Mouse (Mus musculus) hindbrain, embryonic 16.5 days (tissue): Measurements from ENCODE around the gene Zfp324. TPM values are rescaled to one million over a fixed set of nuclear protein-coding genes. Genes with fewer than 3 reads are reported as not detected.

Source experiments
- ATAC-seq: fragments of 200-750 bp; cut with Nextera tagmentation; 2 replicates; pipeline ENCODE4 v1.8.0; 2017; ENCODE audit warnings: moderate TSS enrichment, moderate library complexity
- H3K27ac ChIP-seq: fragments of 300-500 bp; sonication (generic); 2 replicates; pipeline ENCODE4 v1.5.1; 2014; ENCODE audit warnings: low read depth, mild to moderate bottlenecking, control low read depth, low read length, moderate library complexity
- H3K27me3 ChIP-seq: fragments of 300-500 bp; sonication (generic); replicated peaks from 2 replicates; pipeline ENCODE4 v1.6.1; 2014; ENCODE audit warnings: low read length; ENCODE audit not compliant: control insufficient read depth, insufficient read depth
- H3K36me3 ChIP-seq: fragments of 300-500 bp; sonication (generic); 2 replicates; pipeline ENCODE4 v1.6.1; 2014; ENCODE audit warnings: mild to moderate bottlenecking, low read length, moderate library complexity, mixed read lengths; ENCODE audit not compliant: control insufficient read depth, insufficient read depth
- H3K4me1 ChIP-seq: fragments of 300-500 bp; sonication (generic); 2 replicates; pipeline ENCODE4 v1.6.1; 2014; ENCODE audit warnings: low read depth, low read length; ENCODE audit not compliant: control insufficient read depth, insufficient read depth
- H3K4me2 ChIP-seq: fragments of 300-500 bp; sonication (generic); 2 replicates; pipeline ENCODE4 v1.6.1; 2014; ENCODE audit warnings: mild to moderate bottlenecking, low read length, control low read depth, moderate library complexity
- H3K4me3 ChIP-seq: fragments of 300-500 bp; sonication (generic); 2 replicates; pipeline ENCODE4 v1.5.1; 2014; ENCODE audit warnings: mild to moderate bottlenecking, low read length, control low read depth, moderate library complexity
- H3K9ac ChIP-seq: fragments of 300-500 bp; sonication (generic); 2 replicates; pipeline ENCODE4 v1.6.1; 2014; ENCODE audit warnings: low read depth, mild to moderate bottlenecking, control low read depth, low read length, moderate library complexity
- H3K9me3 ChIP-seq: fragments of 300-500 bp; sonication (generic); 2 replicates; pipeline ENCODE4 v1.6.1; 2014; ENCODE audit warnings: mild to moderate bottlenecking, low read length, moderate library complexity; ENCODE audit not compliant: control insufficient read depth
- WGBS: fragments of 180-500 bp; shearing (Covaris S2); extraction: QIAGEN DNeasy Blood & Tissue Kit; methylation state at CpG from one replicate; pipeline ENCODE4 v1.1.7; 2014; 5-methylcytosine and 5-hydroxymethylcytosine counted together
- polyA plus RNA-seq: library from polyadenylated mRNA; unstranded; fragments of >200 nt; fragmentation: Nextera tagmentation; extraction: Ambion mirVana; gene quantifications from 2 replicates; pipeline ENCODE4 v1.2.1, GENCODE M21; 2015

The Zfp324 gene
- polyA plus RNA-seq, 1 experiment from 2014 or later, result 11.9 TPM

DNA sequence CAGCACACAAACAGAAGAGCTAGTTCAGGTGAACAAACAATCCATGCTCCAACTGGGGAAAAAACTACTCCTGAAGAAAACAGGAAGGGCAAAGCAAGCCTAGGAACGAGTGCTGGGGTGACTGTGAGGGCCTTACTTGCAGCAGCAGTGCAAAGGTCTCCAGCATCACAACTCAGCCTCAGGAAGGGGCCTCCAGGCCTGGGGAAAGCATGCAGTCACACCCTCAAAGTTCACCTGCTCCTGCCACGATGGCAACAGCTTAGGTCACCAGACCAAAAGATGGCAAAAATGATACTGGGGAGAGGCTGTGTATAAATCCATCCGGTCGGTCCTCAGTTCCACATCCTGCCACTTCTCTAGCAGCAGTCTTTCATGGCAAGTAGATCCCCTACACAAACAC, 6.7 kb upstream of the Zfp324 start:
- Histone ChIP-seq H3K9me3 (no peaks in the 10 kb centered on the region), H3K27me3 (no peaks in the 10 kb centered on the region), H3K4me3 (no peak overlapping the region), H3K27ac (no peak overlapping the region), H3K4me2 (no peak overlapping the region), H3K4me1 (peaks cover 5% of the 10 kb centered on the region), H3K36me3 (no peaks in the 10 kb centered on the region), H3K9ac (no peak overlapping the region)
- ATAC-seq, result no peak
- WGBS, result 89% methylated on average over 4 of the region's 4 CpGs

DNA sequence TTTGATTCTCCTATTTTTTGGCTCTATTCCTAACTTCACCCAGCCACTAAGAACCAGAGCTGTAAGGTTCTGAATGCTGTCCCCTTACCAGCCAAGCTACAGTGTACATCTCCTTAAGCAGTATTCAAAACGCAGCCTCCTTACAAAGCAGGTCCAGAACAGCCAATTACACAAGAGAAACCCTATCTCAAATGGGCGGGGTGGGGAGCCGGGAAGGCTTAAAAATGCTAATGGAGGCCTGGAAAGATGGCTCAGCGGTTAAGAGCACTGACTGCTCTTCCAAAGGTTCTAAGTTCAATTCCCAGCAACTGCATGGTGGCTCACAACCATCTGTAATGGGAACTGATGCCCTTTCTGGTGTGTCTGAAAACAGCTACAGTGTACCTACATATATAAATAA, 5.9 kb upstream of the Zfp324 start:
- H3K9me3 ChIP-seq, result no peaks in the 10 kb centered on the region
- H3K27ac ChIP-seq, result no peak overlapping the region
- no peaks in the 10 kb centered on the region for H3K36me3 ChIP-seq
- ATAC-seq, result no peak
- 13% methylated on average over 4 of the region's 4 CpGs for WGBS
- no peak overlapping the region for H3K9ac ChIP-seq
- H3K4me1 ChIP-seq, result peaks cover 5% of the 10 kb centered on the region
- H3K4me3 ChIP-seq, result no peak overlapping the region
- H3K4me2 ChIP-seq, result no peak overlapping the region
- H3K27me3 ChIP-seq, result no peaks in the 10 kb centered on the region

DNA sequence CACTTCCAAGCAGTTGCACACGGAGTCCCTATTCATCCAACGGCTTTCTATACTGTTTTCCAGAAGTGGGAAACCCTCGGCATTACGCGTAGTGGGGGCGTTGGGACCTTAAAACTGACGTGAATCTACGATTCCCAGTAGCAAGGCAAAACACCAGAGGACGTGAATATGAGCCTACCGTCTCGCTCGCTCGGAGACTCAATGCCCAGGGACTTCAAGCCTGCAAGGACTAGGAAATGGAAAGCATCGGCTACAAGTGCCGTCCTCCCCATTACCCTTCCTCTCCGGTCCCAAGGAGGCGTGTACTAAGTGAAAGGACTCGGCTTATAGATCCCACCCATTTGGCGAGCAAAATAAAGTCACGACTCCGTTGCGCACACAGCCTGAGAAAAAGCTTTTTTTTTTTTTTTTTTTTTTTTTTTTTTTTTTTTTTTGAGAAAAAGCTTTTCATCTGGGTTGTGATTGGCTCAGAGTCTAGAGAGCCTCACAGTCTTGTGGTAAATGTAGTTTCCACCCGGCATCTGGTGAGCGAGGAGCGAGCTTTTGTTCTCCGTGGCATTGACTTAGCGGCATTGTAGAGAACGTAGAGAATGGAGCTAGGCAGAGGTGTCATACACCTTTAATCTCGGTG, 4.0 kb upstream of the Zfp324 start:
- no peaks in the 10 kb centered on the region for H3K36me3 ChIP-seq
- peak overlapping the region; percentile 70 for H3K9ac ChIP-seq
- peak overlapping the region; percentile 79 for H3K4me2 ChIP-seq
- 2% methylated on average over 29 of the region's 29 CpGs for WGBS
- no peaks in the 10 kb centered on the region for H3K9me3 ChIP-seq
- peak overlapping the region; percentile 85 for H3K27ac ChIP-seq
- no peaks in the 10 kb centered on the region for H3K27me3 ChIP-seq
- peak; percentile 73 for ATAC-seq
- H3K4me1 ChIP-seq, result peaks cover 9% of the 10 kb centered on the region
- H3K4me3 ChIP-seq, result peak overlapping the region; percentile 55

DNA sequence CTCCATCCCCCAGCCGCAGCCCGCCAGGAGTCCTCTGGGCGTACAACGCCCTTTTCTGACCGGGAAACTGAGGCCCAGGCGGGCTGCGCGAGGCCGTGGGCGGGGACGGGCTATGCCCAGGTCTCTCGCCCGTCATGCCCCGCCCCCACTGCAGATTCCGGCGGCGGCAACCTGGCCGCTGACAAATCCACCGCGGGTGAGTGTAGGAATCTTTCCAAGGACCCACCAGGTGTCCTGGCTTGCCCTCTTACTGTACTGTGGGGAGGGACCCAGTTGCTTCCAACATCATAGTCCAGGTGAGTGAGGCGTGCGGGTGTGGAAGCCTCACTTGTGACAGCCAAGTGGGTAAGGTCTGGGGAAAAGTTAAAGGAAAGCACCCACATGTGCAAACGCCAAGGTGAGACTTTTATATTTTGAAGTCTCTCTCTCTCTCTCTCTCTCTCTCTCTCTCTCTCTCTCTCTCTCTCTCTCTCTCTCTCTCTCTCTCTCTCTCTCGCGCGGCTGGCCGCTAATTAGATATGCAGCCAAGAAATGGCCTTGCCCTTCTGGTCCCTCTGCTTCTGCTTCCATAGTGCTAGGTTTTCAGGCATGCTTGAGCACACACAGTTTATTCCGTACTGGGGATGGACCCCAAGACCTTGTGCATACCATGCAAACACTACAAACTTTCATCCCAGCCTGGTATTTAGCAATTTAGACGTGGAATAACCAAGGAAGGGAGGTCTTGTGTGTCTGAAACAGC, 637 bp downstream of the Zfp324 start:
- no peaks in the 10 kb centered on the region for H3K9me3 ChIP-seq
- peaks cover 12% of the 10 kb centered on the region for H3K4me1 ChIP-seq
- H3K27ac ChIP-seq, result peak overlapping the region; percentile 89
- under 1% methylated on average over 29 of the region's 29 CpGs for WGBS
- H3K4me2 ChIP-seq, result peak overlapping the region; percentile 67
- H3K27me3 ChIP-seq, result no peaks in the 10 kb centered on the region
- peak overlapping the region; percentile 92 for H3K9ac ChIP-seq
- H3K4me3 ChIP-seq, result peak overlapping the region; percentile 82
- peak; percentile 51 for ATAC-seq
- peaks cover 19% of the 10 kb centered on the region for H3K36me3 ChIP-seq

DNA sequence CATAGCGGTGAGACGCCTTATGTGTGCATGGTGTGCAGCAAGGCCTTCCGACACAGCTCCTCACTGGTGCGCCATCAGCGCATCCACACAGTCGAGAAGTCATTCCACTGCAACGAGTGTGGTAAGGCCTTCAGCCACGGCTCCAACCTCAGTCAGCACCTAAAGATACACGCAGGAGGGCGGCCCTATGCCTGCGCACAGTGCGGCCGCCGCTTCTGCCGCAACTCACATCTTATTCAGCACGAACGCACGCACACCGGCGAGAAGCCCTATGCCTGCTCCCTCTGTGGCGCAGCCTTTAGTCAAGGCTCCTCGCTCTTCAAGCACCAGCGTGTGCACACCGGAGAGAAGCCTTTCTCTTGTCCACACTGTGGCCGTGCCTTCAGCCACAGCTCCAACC, 5.3 kb downstream of the Zfp324 start:
- Histone ChIP-seq H3K36me3 (peaks cover 27% of the 10 kb centered on the region), H3K4me1 (peaks cover 11% of the 10 kb centered on the region), H3K9me3 (no peaks in the 10 kb centered on the region), H3K27me3 (no peaks in the 10 kb centered on the region), H3K27ac (no peak overlapping the region), H3K9ac (no peak overlapping the region), H3K4me2 (no peak overlapping the region), H3K4me3 (no peak overlapping the region)
- 94% methylated on average over 25 of the region's 25 CpGs for WGBS
- no peak for ATAC-seq

DNA sequence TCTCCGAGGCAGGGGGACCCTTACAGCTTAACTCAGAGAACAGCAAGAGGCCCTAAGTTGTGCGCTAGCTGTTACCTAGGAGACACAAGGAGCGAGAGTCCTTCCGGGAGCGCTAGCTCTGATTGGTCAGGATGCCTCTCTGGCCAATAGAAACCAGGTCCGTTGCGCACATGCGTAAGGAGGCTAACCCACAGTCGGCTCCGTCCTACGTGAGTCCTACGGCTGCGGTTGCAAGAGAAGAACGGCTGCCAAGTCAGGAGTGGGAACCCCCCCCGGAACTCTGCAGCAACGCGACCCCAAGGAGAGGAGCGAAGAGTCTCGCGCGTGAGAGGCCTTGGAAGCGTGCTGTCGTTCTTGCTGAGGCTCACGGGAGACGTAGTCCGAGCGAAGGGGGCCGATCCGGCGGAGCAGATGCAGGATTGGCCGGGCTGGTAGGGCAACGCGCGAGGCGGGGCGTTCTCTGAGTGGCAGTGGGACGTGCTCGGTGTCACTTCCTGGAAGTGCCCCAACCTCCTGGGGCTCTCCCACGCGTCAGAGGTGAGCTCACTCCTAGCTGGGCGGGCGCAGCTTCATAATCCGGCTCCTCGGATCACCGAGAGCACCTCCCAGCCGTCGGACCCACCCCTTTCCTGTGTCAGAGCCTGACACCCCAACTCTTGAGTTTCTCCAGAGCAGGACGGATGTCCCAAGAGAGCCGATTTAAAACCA, 12.2 kb downstream of the Zfp324 start, which contains the start of gene Zfp446:
Gene Zfp446 (plus strand): TSS at position 167 of the 708 bp plus-strand sequence.
- Histone ChIP-seq H3K4me1 (peaks cover 11% of the 10 kb centered on the region), H3K9ac (peak within 1 kb of the TSS; percentile 76), H3K36me3 (no peaks in the 10 kb centered on the region), H3K4me2 (peak within 1 kb of the TSS; percentile 73), H3K27ac (peak within 1 kb of the TSS; percentile 97), H3K27me3 (no peaks in the 10 kb centered on the region), H3K4me3 (peak within 1 kb of the TSS; percentile 65), H3K9me3 (no peaks in the 10 kb centered on the region)
- WGBS, result 0% methylated on average over 49 of the region's 49 CpGs
- peak; percentile 98 for ATAC-seq

DNA sequence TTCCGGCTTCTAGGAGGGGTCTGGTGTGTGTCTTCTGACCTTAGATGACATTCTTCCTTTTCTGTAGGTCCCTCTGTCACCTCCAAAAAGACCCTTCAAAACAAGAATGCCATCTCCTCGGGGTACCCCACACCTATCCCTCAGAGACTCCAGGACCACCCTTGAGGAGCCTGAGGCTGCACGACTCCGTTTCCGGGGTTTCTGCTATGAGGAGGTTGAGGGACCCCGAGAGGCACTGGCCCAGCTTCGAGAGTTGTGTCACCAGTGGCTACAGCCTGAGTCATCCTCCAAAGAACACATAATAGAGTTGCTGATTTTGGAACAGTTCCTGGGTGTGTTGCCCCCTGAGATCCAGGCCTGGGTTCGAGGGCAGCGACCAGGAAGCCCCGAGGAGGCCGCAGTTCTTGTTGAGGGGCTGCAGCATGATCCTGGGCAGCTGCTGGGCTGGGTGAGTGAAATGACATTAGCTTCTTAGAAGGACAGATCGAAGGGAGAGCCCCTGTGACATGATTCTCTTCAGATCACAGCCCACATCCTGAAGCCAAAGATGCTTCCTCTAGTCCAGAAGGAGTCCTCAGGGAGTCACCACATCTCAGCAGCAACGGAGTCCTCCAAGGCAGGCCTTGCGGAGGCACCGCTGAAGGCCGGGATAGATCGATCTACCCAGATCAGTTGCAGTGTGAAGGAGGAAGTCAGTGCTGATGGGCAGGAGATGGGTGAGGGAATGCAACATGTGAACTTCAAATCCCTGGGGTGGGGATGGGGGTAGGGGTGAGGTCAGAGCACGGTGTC, 13.5 kb downstream of the Zfp324 start:
- Histone ChIP-seq H3K9me3 (no peaks in the 10 kb centered on the region), H3K9ac (peak overlapping the region; percentile 76), H3K4me1 (peaks cover 11% of the 10 kb centered on the region), H3K27me3 (no peaks in the 10 kb centered on the region), H3K27ac (no peak overlapping the region; the same call in 1 of the 2 replicates), H3K4me3 (no peak overlapping the region), H3K4me2 (peak overlapping the region; percentile 73), H3K36me3 (no peaks in the 10 kb centered on the region)
- 87% methylated on average over 18 of the region's 18 CpGs for WGBS
- no peak for ATAC-seq

DNA sequence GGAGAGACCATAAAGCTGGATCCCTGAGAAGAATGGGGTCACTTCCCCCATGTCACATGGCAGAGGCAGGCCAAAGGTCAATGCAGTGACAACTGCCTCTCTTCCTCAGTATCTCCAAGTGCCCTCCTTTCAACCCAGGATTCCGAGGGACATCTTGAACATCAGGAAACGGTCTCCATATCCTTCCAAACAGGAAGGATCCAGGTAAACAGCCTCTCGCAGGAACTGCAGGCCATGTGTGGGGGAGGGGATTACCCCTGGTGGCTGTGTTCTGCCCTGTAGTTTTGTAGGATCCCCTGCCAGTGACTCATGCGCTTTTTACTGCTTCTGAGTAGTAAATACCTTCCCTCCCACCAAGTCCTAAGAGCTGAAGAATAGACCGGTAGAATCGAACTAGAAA, 14.1 kb downstream of the Zfp324 start:
- no peak for ATAC-seq
- H3K36me3 ChIP-seq, result no peaks in the 10 kb centered on the region
- H3K9me3 ChIP-seq, result no peaks in the 10 kb centered on the region
- no peaks in the 10 kb centered on the region for H3K27me3 ChIP-seq
- no peak overlapping the region for H3K4me3 ChIP-seq
- no peak overlapping the region for H3K27ac ChIP-seq
- H3K4me1 ChIP-seq, result peaks cover 11% of the 10 kb centered on the region
- 77% methylated on average over 6 of the region's 6 CpGs for WGBS
- no peak overlapping the region for H3K9ac ChIP-seq
- H3K4me2 ChIP-seq, result no peak overlapping the region
